Mouse (Mus musculus) cerebellum, postnatal 10 days (tissue): ENCODE results near the gene Tob2.

ENCODE experiments used
- DNase-seq, 2 experiments: peaks; one replicate each; pipeline ENCODE4 v3.0.0; 2021; ENCODE audit warnings: mixed read lengths in 2 of 2

Tob2 gene

GRCm38 (mm10) chr15:81858517-81859329 lies at the start of gene Tob2:
Gene Tob2, minus strand, starts transcription at chr15:81858796.
- DNase-seq: peak; percentile 76 to 82

GRCm38 (mm10) chr15:81907953-81908352 lies 49.4 kb upstream of the Tob2 start:
- DNase-seq: no peak

GRCm38 (mm10) chr15:81904939-81905338 lies 46.3 kb upstream of the Tob2 start:
- DNase-seq: peak; percentile 90 to 94

- peak; percentile 60 to 68 for DNase-seq
These were observed 40.2 kb upstream of the Tob2 start for GRCm38 (mm10) chr15:81898751-81899150.

GRCm38 (mm10) chr15:81897607-81898285 lies 39.1 kb upstream of the Tob2 start:
- DNase-seq: no peak

- DNase-seq: peak in 1 of 2 experiments; percentile 28
These were observed 37.8 kb upstream of the Tob2 start for GRCm38 (mm10) chr15:81896407-81896806.

GRCm38 (mm10) chr15:81894002-81894401 lies 35.4 kb upstream of the Tob2 start:
- DNase-seq: no peak

- DNase-seq: no peak
These were observed 33.4 kb upstream of the Tob2 start for GRCm38 (mm10) chr15:81891822-81892580.

GRCm38 (mm10) chr15:81891140-81891802 lies 32.7 kb upstream of the Tob2 start:
- no peak for DNase-seq

- DNase-seq: no peak
These were observed 30.6 kb upstream of the Tob2 start for GRCm38 (mm10) chr15:81889175-81889574.

GRCm38 (mm10) chr15:81886795-81887550 lies 28.4 kb upstream of the Tob2 start:
- no peak for DNase-seq

GRCm38 (mm10) chr15:81885418-81885934 lies 26.9 kb upstream of the Tob2 start:
- DNase-seq: no peak

- no peak for DNase-seq
These were observed 23.8 kb upstream of the Tob2 start for GRCm38 (mm10) chr15:81882348-81882747.

GRCm38 (mm10) chr15:81879531-81880401 lies 21.2 kb upstream of the Tob2 start:
- peak; percentile 25 to 55 for DNase-seq

- DNase-seq: peak; percentile 100
These were observed 13.9 kb upstream of the Tob2 start, which contains the start of gene Aco2 for GRCm38 (mm10) chr15:81872262-81873136. Gene Aco2, plus strand, starts transcription at chr15:81872309.

- peak; percentile 91 for DNase-seq
These were observed 13.1 kb upstream of the Tob2 start, which contains the start of gene Phf5a for GRCm38 (mm10) chr15:81871604-81872261. Gene Phf5a, minus strand, starts transcription at chr15:81871911.

- DNase-seq: no peak
These were observed 11.4 kb upstream of the Tob2 start for GRCm38 (mm10) chr15:81869985-81870384.

- DNase-seq: no peak
These were observed 5.6 kb upstream of the Tob2 start for GRCm38 (mm10) chr15:81864238-81864637.
